Mouse (Mus musculus): ENCODE measurements at regions not wholly inside any gene's neighbourhood (a gene's known extent, or its start where the extent isn't known, plus 50 kb on each side); places are given as distances from the start of the nearest gene placed in this dataset.

GRCm38 (mm10) chr15:68360956-68361908, 1860.5 kb upstream of the Lrrc6 start:
- ATAC-seq, result no peak
- H3K9ac ChIP-seq, result 0 out of 2 replicates have a peak overlapping the region, but pooled peaks have one; percentile 10
- H3K27ac ChIP-seq (ENCODE audit: low read depth, low read length), result no peak overlapping the region

GRCm38 (mm10) chr15:68359496-68359895, 1858.8 kb upstream of the Lrrc6 start:
- H3K27me3 ChIP-seq (ENCODE audit: insufficient read depth, low read length), result no peaks in the 10 kb centered on the region
- H3K27ac ChIP-seq (ENCODE audit: low read depth, low read length), result no peak overlapping the region
- H3K9ac ChIP-seq, result no peak overlapping the region
- H3K4me1 ChIP-seq (ENCODE audit: insufficient read depth), result peaks cover 19% of the 10 kb centered on the region
- DNase-seq, result no peak
- no peak for TF ChIP-seq CTCF (IDR thresholded peaks at IDR 0.05; ENCODE audit: low read depth)
- no peaks in the 10 kb centered on the region for H3K36me3 ChIP-seq (ENCODE audit: insufficient read depth)
- no peaks in the 10 kb centered on the region for H3K9me3 ChIP-seq (ENCODE audit: low read length)
- no peak overlapping the region for H3K4me3 ChIP-seq (ENCODE audit: low read depth, low read length)
- no peak for ATAC-seq
- no peak overlapping the region for H3K4me2 ChIP-seq (ENCODE audit: low read depth)
- WGBS, result 76% methylated on average over 3 of the region's 3 CpGs

More at GRCm38 (mm10) chr15:68360956-68361908, 1860.5 kb upstream of the Lrrc6 start:
- Histone ChIP-seq H3K36me3 (ENCODE audit: insufficient read depth) (no peaks in the 10 kb centered on the region), H3K4me3 (ENCODE audit: low read depth, low read length) (peak overlapping the region; percentile 88), H3K9me3 (ENCODE audit: low read length) (no peaks in the 10 kb centered on the region), H3K4me1 (ENCODE audit: insufficient read depth) (peaks cover 19% of the 10 kb centered on the region), H3K4me2 (ENCODE audit: low read depth) (peak overlapping the region; percentile 89), H3K27me3 (ENCODE audit: insufficient read depth, low read length) (no peaks in the 10 kb centered on the region)
- no peak for TF ChIP-seq CTCF (IDR thresholded peaks at IDR 0.05; ENCODE audit: low read depth)
- whole genome bisulfite sequencing, result 39% methylated on average over 6 of the region's 6 CpGs
- DNase-seq, result no peak

- H3K27ac ChIP-seq (ENCODE audit: low read depth, low read length), result no peak overlapping the region
- H3K36me3 ChIP-seq (ENCODE audit: insufficient read depth), result no peaks in the 10 kb centered on the region
- no peaks in the 10 kb centered on the region for H3K27me3 ChIP-seq (ENCODE audit: insufficient read depth, low read length)
- no peak overlapping the region for H3K4me3 ChIP-seq (ENCODE audit: low read depth, low read length)
- H3K9ac ChIP-seq, result no peak overlapping the region
- 0 out of 2 replicates have a peak, but pooled peaks cover 5% of the 10 kb centered on the region for H3K4me1 ChIP-seq (ENCODE audit: insufficient read depth)
- no peak for TF ChIP-seq CTCF (IDR thresholded peaks at IDR 0.05; ENCODE audit: low read depth)
- H3K9me3 ChIP-seq (ENCODE audit: low read length), result no peaks in the 10 kb centered on the region
- WGBS, result 74% methylated on average over 1 of the region's 1 CpGs
- H3K4me2 ChIP-seq (ENCODE audit: low read depth), result no peak overlapping the region
- ATAC-seq, result no peak
- DNase-seq, result no peak
Observed at GRCm38 (mm10) chr15:68355957-68356356, 1855.2 kb upstream of the Lrrc6 start.

GRCm38 (mm10) chr15:68344652-68345051, 1843.9 kb upstream of the Lrrc6 start:
- ATAC-seq, result no peak
- Histone ChIP-seq H3K27ac (ENCODE audit: low read depth, low read length) (no peak overlapping the region), H3K4me2 (ENCODE audit: low read depth) (no peak overlapping the region), H3K9me3 (ENCODE audit: low read length) (no peaks in the 10 kb centered on the region), H3K27me3 (ENCODE audit: insufficient read depth, low read length) (no peaks in the 10 kb centered on the region), H3K4me3 (ENCODE audit: low read depth, low read length) (no peak overlapping the region), H3K9ac (no peak overlapping the region), H3K36me3 (ENCODE audit: insufficient read depth) (0 out of 2 replicates have a peak, but pooled peaks cover 3% of the 10 kb centered on the region), H3K4me1 (ENCODE audit: insufficient read depth) (no peaks in the 10 kb centered on the region)
- TF ChIP-seq CTCF (IDR thresholded peaks at IDR 0.05; ENCODE audit: low read depth), result no peak
- DNase-seq, result no peak
- WGBS, result 89% methylated on average over 3 of the region's 3 CpGs

GRCm38 (mm10) chr15:68342542-68342941, 1841.8 kb upstream of the Lrrc6 start:
- Histone ChIP-seq H3K4me3 (ENCODE audit: low read depth, low read length) (no peak overlapping the region), H3K9ac (no peak overlapping the region), H3K27ac (ENCODE audit: low read depth, low read length) (no peak overlapping the region), H3K4me2 (ENCODE audit: low read depth) (no peak overlapping the region), H3K36me3 (ENCODE audit: insufficient read depth) (0 out of 2 replicates have a peak, but pooled peaks cover 3% of the 10 kb centered on the region), H3K27me3 (ENCODE audit: insufficient read depth, low read length) (no peaks in the 10 kb centered on the region), H3K9me3 (ENCODE audit: low read length) (no peaks in the 10 kb centered on the region), H3K4me1 (ENCODE audit: insufficient read depth) (no peaks in the 10 kb centered on the region)
- no peak for DNase-seq
- no peak for TF ChIP-seq CTCF (IDR thresholded peaks at IDR 0.05; ENCODE audit: low read depth)
- WGBS, result 95% methylated on average over 1 of the region's 1 CpGs
- ATAC-seq, result no peak

- H3K9ac ChIP-seq, result no peak overlapping the region
- no peak overlapping the region for H3K27ac ChIP-seq (ENCODE audit: low read depth, low read length)
- H3K4me2 ChIP-seq (ENCODE audit: low read depth), result no peak overlapping the region
- H3K4me3 ChIP-seq (ENCODE audit: low read depth, low read length), result no peak overlapping the region
- no peak for ATAC-seq
- no peaks in the 10 kb centered on the region for H3K4me1 ChIP-seq (ENCODE audit: insufficient read depth)
- no peak for TF ChIP-seq CTCF (IDR thresholded peaks at IDR 0.05; ENCODE audit: low read depth)
- 88% methylated on average over 5 of the region's 5 CpGs for WGBS
- H3K27me3 ChIP-seq (ENCODE audit: insufficient read depth, low read length), result no peaks in the 10 kb centered on the region
- H3K9me3 ChIP-seq (ENCODE audit: low read length), result no peaks in the 10 kb centered on the region
- no peak for DNase-seq
- H3K36me3 ChIP-seq (ENCODE audit: insufficient read depth), result 0 out of 2 replicates have a peak, but pooled peaks cover 3% of the 10 kb centered on the region
Observed at GRCm38 (mm10) chr15:68341056-68341455, 1840.3 kb upstream of the Lrrc6 start.

- no peaks in the 10 kb centered on the region for H3K9me3 ChIP-seq (ENCODE audit: low read length)
- H3K27ac ChIP-seq (ENCODE audit: low read depth, low read length), result no peak overlapping the region
- ATAC-seq, result no peak
- no peak overlapping the region for H3K9ac ChIP-seq
- H3K4me2 ChIP-seq (ENCODE audit: low read depth), result no peak overlapping the region
- no peaks in the 10 kb centered on the region for H3K27me3 ChIP-seq (ENCODE audit: insufficient read depth, low read length)
- no peak for DNase-seq
- TF ChIP-seq CTCF (IDR thresholded peaks at IDR 0.05; ENCODE audit: low read depth), result no peak
- 0 out of 2 replicates have a peak, but pooled peaks cover 3% of the 10 kb centered on the region for H3K36me3 ChIP-seq (ENCODE audit: insufficient read depth)
- H3K4me3 ChIP-seq (ENCODE audit: low read depth, low read length), result no peak overlapping the region
- H3K4me1 ChIP-seq (ENCODE audit: insufficient read depth), result no peaks in the 10 kb centered on the region
- 72% methylated on average over 2 of the region's 2 CpGs for WGBS
Observed at GRCm38 (mm10) chr15:68337264-68337663, 1836.6 kb upstream of the Lrrc6 start.
